Mouse (Mus musculus) lung, postnatal 4 days (tissue): ENCODE measurements around the gene Gm1673.
"Not testable (repeated sequence)": the region's sequence is repeated elsewhere in the genome, so short reads cannot be mapped to it uniquely, and the experiment has no call there.

ENCODE experiments used
- DNase-seq, 2 experiments: peaks; one replicate each; pipeline ENCODE4 v3.0.0; 2021

Gene Gm1673

GRCm38 (mm10) chr5:33983309-33984121 lies at the start of gene Gm1673:
TSS of gene Gm1673 (plus strand) at chr5:33983433.
- peak; percentile 83 to 87 for DNase-seq

- DNase-seq = no peak
Measured at GRCm38 (mm10) chr5:33934081-33934480, 49.2 kb upstream of the Gm1673 start.

GRCm38 (mm10) chr5:33934877-33935276 lies 48.4 kb upstream of the Gm1673 start:
- no peak for DNase-seq

- no peak for DNase-seq
Measured at GRCm38 (mm10) chr5:33935700-33936111, 47.5 kb upstream of the Gm1673 start.

GRCm38 (mm10) chr5:33936120-33936707 lies 47.0 kb upstream of the Gm1673 start, which contains the start of gene Nelfa:
TSS of gene Nelfa (minus strand) at chr5:33936413.
- peak; percentile 99 for DNase-seq

GRCm38 (mm10) chr5:33937230-33937629 lies 46.0 kb upstream of the Gm1673 start:
- DNase-seq = no peak

GRCm38 (mm10) chr5:33938448-33938847 lies 44.8 kb upstream of the Gm1673 start:
- DNase-seq = peak; percentile 24 to 29

GRCm38 (mm10) chr5:33947035-33947434 lies 36.2 kb upstream of the Gm1673 start:
- not testable (repeated sequence) for DNase-seq

GRCm38 (mm10) chr5:33948314-33948713 lies 34.9 kb upstream of the Gm1673 start:
- DNase-seq = no peak

- no peak for DNase-seq
Measured at GRCm38 (mm10) chr5:33953471-33954185, 29.6 kb upstream of the Gm1673 start.

- DNase-seq = peak; percentile 74 to 83
Measured at GRCm38 (mm10) chr5:33954354-33954753, 28.9 kb upstream of the Gm1673 start.

GRCm38 (mm10) chr5:33955868-33956267 lies 27.4 kb upstream of the Gm1673 start:
- no peak for DNase-seq

GRCm38 (mm10) chr5:33959382-33959781 lies 23.9 kb upstream of the Gm1673 start:
- no peak for DNase-seq

GRCm38 (mm10) chr5:33974736-33975135 lies 8.5 kb upstream of the Gm1673 start:
- no peak for DNase-seq

GRCm38 (mm10) chr5:33976267-33976666 lies 7.0 kb upstream of the Gm1673 start:
- DNase-seq = no peak

GRCm38 (mm10) chr5:33982731-33983259 lies 438 bp upstream of the Gm1673 start:
- no peak for DNase-seq

- DNase-seq = peak; percentile 33 to 55
Measured at GRCm38 (mm10) chr5:33994671-33995625, 11.7 kb downstream of the Gm1673 start.

GRCm38 (mm10) chr5:33995843-33996693 lies 12.8 kb downstream of the Gm1673 start, which contains the start of gene Nat8l:
TSS of gene Nat8l (plus strand) at chr5:33995984.
- DNase-seq = peak; percentile 58 to 64

GRCm38 (mm10) chr5:33996694-33997045 lies 13.4 kb downstream of the Gm1673 start:
- DNase-seq = no peak

GRCm38 (mm10) chr5:33997051-33997741 lies 14.0 kb downstream of the Gm1673 start:
- peak; percentile 45 to 62 for DNase-seq
